Mouse (Mus musculus) gastrocnemius, postnatal 25 days (tissue): ENCODE measurements around the gene Cfap61. TPM values are rescaled to one million over a fixed set of nuclear protein-coding genes. Genes with fewer than 3 reads are reported as not detected.

ENCODE experiments used
- DNase-seq: peaks from one replicate; pipeline ENCODE4 v3.0.0; 2022
- total RNA-seq, 2 experiments: library from RNA; stranded (reverse); gene quantifications; 1 replicate in 1 of 2; 2 replicates in 1 of 2; pipeline ENCODE4 v1.2.3; 2021

Gene Cfap61
- total RNA-seq, 2 experiments from 2014 or later: not detected

DNA sequence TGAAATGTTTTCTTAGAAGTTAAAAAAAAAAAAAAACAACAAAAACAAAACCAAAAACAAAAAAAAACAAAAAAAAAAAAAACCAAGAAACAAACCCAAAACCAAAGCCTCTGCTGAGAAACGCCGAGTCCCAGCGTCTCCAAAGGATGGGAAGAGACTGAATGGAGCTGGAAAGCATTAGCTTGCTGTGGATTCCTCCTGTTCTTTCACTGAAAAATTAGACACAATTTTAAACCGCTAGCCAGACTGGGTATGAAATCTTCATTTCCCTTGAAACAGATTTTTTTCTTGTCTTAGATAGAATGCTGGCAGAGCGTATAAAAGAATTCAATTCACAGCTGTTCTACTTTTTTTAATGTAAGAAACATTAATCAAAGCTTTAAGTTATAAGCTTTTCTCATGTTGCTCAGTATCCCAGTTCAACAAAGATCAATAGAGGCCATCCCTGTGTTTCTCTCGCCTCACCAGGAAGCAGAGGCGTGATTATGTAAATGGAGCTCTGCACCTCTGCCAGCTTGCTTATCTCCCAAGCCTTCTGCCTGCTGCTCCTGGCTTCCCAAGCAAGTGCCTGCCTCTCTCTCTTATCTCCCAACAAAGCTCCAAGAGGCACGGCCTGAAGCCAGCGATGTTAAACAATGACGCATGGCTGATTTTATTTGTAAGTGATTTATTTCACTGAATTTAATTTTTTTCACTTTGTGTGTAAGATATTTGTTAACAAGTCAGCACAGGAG, 324.3 kb downstream of the Cfap61 start:
- no peak for DNase-seq

DNA sequence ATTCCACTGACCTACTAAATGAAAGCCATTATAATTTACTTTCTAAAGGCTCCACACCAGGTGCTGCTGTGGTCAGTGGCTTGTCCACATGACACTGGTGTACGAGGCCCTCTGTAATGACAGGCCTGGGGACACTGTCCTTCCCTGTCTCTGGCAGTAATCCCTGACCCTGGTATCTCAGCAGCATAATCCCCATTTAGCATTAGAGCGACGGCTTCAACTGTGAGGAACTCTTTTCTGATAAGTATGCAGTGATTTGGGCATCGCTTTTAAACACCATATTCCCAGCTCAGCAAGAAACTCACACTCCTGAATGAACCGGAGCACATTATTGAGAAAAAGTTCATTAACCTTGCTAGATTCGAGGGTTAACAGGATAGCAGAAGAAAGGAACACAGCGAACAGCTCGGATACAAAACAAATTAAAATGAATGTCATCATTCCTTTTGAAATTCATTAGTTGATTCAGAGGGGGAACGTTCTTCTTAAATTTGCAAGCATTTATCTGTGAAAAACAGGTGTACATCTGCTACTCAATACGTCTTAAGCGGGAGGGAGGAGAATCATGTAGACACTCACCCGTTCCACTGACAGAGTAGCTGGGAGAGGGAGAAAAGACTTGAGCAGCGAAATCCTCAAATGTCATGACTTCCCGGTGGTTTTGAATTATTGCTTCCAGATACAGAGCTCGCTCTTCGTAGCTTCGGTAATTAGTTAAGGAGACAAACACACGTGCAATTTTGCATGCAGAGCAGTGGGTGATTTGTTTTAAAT, 325.4 kb downstream of the Cfap61 start:
- no peak for DNase-seq

DNA sequence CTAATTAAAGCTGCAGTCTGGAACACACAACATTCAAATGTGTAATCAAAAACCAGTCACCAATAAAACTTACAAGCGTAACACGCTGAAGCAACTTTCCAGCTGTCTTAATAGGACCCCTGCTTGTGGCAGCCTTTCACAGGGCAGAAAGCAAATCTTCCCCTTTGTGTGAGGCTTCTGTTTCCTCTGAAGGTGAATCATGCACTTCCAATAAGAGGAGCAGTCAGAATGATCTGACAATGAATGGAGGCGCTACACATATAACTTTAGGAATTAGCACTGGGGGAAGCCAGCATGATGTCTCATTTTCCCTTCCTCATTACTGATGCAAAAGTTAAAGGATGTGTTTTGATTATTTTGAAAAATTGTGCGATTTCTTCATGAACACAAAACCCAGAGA, 326.6 kb downstream of the Cfap61 start:
- DNase-seq: no peak

DNA sequence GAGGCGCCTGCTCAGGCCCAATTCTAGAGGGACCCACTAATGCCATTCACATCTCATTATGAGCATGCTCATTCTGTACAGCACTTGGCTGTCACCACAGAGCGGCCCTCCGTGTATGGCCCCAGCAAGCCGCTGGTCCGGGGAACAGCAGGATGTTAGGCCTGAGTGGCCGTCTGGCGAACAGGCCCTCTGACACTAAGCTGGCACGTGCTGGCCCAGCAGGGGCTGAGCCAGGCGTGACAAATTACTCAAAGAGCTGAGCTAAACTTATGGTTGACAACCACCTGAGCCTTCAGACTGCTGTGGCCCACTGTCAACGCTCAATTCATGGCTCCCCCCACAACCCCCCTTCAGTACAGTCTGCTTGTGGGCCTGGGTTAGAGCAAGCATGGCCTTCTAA, 327.6 kb downstream of the Cfap61 start:
- no peak for DNase-seq

DNA sequence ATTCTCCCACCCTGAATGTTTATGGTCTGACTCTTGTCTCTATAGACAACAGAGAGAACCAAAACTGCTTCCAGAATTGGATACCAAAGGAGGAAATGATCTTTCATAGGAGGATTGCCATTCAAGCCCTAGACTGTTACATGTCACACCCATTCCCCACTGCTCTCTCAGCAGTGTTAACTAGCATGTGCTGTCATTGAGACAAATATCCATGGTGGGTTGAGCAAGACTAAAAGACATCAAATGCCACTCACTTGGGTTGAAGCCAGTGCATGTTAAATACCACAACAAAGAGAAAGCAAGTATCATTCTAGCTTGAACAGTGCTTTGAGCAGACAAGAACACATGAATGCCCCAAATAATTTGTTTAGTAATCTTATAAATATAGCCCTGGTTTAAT, 328.4 kb downstream of the Cfap61 start:
- DNase-seq: no peak

Other genes with a start within 250 kb of the Cfap61 start
- gene Naa20, start 32.7 kb upstream of the Cfap61 start, total RNA-seq: 10 to 100 TPM; 54.6 to 57.2 TPM
- 10 to 100 TPM; 13.3 to 14.2 TPM for gene Crnkl1, start 230 bp downstream of the Cfap61 start, total RNA-seq